Mouse (Mus musculus): ENCODE data around the gene Pdlim5.

The Pdlim5 gene

DNA sequence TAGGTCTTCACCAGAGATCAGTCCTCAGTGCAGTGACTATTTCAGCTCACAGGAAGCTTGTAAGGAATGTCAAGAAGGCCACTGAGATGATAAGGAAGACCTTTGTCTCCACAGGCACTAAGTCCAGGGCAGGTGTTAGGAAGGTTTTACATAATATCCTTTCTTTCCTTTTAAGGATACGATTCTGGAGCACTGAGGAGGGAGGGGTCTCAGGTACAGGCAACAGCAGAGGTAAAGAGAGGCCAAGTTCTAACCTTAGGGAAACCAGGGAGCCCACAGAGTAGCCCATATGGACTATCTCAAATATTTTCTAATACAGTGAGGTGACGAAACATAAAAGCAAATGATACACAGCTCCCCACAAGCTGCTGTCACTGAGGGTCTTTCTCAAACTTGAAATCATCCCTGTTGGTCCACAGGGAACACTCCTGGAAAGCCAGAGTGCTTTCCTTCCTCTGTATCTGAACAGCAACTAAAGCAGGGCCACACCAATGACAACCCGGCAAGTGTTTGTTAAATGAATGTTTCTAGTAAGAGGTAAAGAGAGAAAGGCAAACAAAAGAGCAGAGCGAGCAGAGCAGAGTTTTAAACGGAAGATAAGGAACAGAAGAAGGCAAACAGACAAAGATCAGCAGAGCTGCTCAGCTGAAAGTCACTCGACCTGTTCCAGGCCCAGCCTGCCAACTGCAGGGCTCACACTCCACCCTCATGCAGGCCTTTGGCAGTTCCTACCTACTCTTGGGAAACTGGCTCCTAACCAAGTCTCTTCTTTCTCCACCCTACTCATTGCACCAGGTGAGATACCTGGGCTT is 55.9 kb downstream of the Pdlim5 start:
- DNase-seq (ENCODE audit: low read depth, low spot score): no peak

GRCm38 (mm10) chr3:142338058-142338457 is 57.4 kb downstream of the Pdlim5 start:
- no peak for DNase-seq (ENCODE audit: low read depth, low spot score)

- DNase-seq (ENCODE audit: low read depth, low spot score): no peak
These were observed 61.0 kb downstream of the Pdlim5 start for GRCm38 (mm10) chr3:142334496-142334895.

GRCm38 (mm10) chr3:142333458-142333857 is 62.0 kb downstream of the Pdlim5 start:
- DNase-seq (ENCODE audit: low read depth, low spot score): no peak

- no peak for DNase-seq (ENCODE audit: low read depth, low spot score)
These were observed 62.8 kb downstream of the Pdlim5 start for GRCm38 (mm10) chr3:142332716-142333115.

GRCm38 (mm10) chr3:142331872-142332554 is 63.5 kb downstream of the Pdlim5 start:
- no peak for DNase-seq (ENCODE audit: low read depth, low spot score)

DNA sequence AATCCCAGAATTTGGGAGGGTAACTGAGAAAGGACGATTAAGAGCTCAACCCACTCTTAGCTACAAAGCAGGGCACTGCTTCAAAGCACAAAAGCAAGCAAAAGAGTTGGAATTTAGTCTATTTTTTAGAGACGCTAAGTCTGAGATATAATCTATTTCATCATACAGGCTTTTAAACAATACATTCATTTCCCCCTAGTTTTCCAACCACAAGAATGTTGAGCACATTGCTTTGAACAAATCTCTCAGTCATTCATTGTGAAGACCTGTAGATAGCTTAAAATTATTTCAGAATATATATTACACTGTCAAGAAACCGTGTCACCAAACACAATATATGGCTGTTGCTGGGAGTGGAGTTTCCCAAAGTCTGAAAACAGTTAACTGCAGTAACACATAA is 65.1 kb downstream of the Pdlim5 start:
- no peak for DNase-seq (ENCODE audit: low read depth, low spot score)

- no peak for DNase-seq (ENCODE audit: low read depth, low spot score)
These were observed 71.9 kb downstream of the Pdlim5 start for GRCm38 (mm10) chr3:142323592-142323991.

DNA sequence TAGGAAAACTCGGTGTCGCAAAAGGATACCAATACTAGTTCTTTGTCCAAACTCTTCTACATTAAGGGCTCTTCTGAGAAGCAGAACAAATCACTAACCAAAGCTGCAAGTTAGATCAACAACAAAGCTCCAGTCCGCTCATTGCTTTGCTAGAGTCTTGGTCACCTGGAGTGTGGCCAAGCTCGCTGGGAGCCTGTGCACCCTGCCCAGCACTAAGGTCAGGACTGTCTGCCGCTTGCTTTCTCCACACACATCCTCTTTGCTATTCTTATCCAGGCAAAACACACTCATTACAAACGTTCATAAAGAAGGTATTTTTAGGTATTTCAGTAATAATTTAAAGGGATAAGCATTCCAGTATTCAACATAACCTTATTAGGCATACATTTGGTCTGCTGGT is 73.6 kb downstream of the Pdlim5 start:
- no peak for DNase-seq (ENCODE audit: low read depth, low spot score)

GRCm38 (mm10) chr3:142318147-142318546 is 77.3 kb downstream of the Pdlim5 start:
- peak; percentile 24 for DNase-seq (ENCODE audit: low read depth, low spot score)

DNA sequence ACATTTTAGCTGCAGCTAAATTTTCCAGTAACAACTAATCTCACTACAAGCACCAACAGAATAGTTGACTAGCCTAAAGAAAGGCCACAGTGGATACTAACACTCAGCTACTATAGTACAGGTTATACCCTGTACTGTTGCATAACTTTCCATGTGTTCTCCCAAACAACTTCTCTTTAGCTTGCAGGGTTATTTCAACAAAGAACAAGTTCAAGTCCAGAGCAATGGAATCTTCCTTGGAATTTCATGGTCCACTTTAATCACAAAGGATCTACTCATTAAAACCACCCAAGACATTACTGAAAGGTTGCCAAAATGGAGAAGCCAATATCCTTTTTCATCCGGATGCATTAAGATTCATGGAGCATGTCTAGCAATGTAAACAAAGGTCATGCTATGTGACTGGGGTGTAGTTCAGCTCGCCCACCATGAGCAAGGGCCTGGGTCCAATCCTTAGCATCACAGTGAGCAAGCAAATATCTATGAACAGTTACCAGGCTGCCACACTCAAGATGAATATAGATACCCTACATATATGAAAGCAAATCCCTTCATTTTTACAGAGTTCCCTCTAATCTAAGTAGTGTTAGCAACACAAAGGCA is 79.3 kb downstream of the Pdlim5 start:
- no peak for DNase-seq (ENCODE audit: low read depth, low spot score)

DNA sequence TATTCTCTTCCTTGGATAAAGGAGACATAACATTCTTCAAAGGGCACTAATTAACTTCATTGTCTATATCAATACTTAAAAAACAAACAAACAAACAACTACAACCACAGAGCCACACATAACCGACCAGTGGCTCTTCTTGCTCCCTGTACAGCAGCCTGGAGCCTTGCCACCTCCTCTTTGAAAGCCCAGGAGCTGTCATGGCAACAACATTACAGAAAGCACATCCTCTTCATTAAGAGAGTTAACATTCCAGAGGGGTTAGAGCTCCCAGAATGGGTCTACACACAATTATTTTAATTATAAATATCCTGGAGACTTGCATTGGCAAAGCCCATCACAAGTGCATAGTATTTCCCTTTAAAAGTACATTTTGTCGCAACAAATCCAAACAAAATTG is 84.4 kb downstream of the Pdlim5 start:
- DNase-seq (ENCODE audit: low read depth, low spot score): no peak

DNA sequence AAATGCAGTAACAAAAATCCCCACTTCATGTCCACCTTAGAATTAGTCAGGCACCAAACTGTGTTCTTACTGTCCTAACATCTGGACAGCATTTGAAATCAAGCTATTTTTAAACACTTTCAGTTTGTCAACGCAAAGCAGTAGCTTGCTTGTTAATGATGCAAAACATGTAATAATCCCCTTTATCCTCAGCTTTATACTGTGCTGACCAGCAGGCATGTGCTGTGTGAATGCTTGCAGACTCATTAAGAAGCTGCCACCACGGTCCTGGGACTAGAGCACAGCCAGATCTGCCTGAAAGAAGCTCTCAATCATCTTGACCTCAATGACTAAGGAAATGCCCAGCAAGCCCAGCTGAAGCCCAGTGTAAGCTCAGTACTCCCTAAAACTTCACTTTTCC is 85.0 kb downstream of the Pdlim5 start:
- peak; percentile 28 for DNase-seq (ENCODE audit: low read depth, low spot score)

DNA sequence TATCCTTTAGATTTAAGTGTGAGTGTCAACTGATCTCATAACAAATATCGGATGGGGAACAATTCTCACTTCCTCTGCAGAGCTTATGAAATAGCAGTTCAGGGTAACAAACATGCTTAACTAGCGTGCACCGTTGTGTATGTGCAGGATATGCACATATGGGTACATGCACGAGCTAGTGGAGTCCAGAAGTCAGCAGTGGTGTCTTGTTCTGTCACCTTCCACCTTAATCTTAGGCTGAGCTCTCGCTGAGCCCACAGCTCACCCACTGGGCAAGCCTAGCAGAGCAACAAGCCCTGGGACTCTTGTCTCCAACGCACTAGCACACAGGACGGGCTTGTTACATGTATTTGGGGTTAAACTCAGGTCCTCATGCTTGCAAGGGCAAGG is 100.2 kb downstream of the Pdlim5 start:
- no peak for DNase-seq (ENCODE audit: low read depth, low spot score)

GRCm38 (mm10) chr3:142294616-142295286 is 100.7 kb downstream of the Pdlim5 start:
- DNase-seq (ENCODE audit: low read depth, low spot score): peak; percentile 74

DNA sequence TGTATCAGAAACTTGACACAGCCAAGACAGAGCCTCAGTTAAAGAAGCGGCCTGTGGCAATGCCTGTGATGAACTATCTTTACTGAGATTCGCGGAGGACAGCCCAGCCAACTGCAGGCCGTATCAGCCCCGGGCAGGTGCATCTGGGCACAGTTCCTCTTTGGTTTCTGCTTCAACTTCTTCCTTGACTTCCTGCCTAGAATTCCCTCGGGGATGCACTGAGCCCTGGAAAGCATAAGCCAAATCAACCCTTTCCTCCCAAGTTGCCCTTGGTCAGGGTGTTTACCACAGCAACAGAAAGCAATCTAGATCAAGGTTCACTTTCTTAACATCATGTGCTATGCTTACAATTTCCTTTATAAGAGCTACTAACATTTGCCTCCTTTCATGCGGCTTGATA is 101.9 kb downstream of the Pdlim5 start:
- no peak for DNase-seq (ENCODE audit: low read depth, low spot score)

DNA sequence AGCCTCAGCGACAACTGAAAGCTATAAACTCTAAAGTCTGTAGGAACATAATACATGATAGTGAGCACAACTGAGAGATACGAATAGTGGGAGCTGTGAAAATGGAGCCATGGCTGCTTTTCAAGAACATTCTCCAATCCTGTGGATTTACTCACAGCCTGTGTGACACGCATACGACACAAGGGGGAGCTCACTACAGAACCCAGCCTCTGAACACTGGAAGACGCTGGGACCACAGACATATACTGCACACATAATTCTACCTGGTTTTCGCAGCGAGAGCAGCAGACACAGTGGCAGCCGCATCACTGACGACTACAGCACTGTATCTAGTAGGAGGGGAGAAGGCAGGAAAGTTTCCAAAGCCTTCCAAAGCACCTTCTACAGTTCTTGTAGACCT is 112.8 kb downstream of the Pdlim5 start:
- peak; percentile 64 for DNase-seq (ENCODE audit: low read depth, low spot score)

DNA sequence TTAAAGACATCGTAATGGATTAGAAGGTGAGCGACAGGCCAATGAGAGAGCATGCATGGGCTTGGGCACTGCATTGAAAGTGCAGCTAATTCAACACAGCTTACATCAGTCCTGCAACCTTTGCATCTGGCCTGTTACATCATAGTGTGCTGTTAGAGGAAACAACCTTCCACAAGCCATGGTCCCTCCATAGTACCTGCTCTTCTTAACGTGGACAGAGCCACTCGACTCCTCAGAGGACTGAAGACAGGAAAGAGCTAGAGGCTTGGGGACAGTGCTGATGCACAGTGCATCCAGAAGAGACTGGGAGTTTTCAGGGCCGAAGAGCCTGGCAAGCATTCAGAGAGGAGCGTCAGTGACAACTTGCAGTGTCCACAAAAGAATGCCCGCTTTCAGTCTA is 113.8 kb downstream of the Pdlim5 start:
- DNase-seq (ENCODE audit: low read depth, low spot score): no peak

DNA sequence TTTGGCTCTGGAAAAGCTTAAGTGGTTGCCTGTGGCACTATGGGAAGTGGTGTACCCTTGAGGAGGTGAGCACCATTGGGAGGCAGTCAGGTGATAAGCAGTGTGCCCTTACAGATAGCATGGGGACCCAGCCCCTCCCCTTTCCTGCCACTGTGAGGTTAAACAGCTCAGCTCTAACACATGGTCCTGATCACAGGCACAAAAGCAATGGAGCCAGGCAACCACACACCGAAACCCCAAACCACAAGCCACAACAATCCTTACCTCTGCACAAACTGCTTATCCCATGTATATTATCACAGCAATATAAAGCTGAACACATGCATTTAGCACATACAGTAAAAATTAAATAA is 114.4 kb downstream of the Pdlim5 start:
- DNase-seq (ENCODE audit: low read depth, low spot score): peak; percentile 35

GRCm38 (mm10) chr3:142280366-142281092 is 115.0 kb downstream of the Pdlim5 start:
- DNase-seq (ENCODE audit: low read depth, low spot score): no peak

GRCm38 (mm10) chr3:142279011-142279410 is 116.5 kb downstream of the Pdlim5 start:
- DNase-seq (ENCODE audit: low read depth, low spot score): no peak

GRCm38 (mm10) chr3:142276506-142276905 is 119.0 kb downstream of the Pdlim5 start:
- no peak for DNase-seq (ENCODE audit: low read depth, low spot score)
